Mouse (Mus musculus): Measurements from ENCODE around the gene Slc8a3. TPM values are rescaled to one million over a fixed set of nuclear protein-coding genes. Genes with fewer than 3 reads are reported as not detected.
"Not testable (repeated sequence)": the region's sequence is repeated elsewhere in the genome, so short reads cannot be mapped to it uniquely, and the experiment has no call there.

Slc8a3 gene
- 10 to 100 TPM; 35.8 to 48.7 TPM for total RNA-seq (2021)
- long read RNA-seq, experiment 1, full-length matches to known transcripts, result 1 of 42 reads
- long read RNA-seq, experiment 1, partial matches to known transcripts, result 10 of 42 reads
- long read RNA-seq, experiment 1, other reads (novel, unspliced or antisense), result 31 of 42 reads
- long read RNA-seq, experiment 2, full-length matches to known transcripts, result 2 of 36 reads
- long read RNA-seq, experiment 2, partial matches to known transcripts, result 13 of 36 reads
- long read RNA-seq, experiment 2, other reads (novel, unspliced or antisense), result 21 of 36 reads

DNA sequence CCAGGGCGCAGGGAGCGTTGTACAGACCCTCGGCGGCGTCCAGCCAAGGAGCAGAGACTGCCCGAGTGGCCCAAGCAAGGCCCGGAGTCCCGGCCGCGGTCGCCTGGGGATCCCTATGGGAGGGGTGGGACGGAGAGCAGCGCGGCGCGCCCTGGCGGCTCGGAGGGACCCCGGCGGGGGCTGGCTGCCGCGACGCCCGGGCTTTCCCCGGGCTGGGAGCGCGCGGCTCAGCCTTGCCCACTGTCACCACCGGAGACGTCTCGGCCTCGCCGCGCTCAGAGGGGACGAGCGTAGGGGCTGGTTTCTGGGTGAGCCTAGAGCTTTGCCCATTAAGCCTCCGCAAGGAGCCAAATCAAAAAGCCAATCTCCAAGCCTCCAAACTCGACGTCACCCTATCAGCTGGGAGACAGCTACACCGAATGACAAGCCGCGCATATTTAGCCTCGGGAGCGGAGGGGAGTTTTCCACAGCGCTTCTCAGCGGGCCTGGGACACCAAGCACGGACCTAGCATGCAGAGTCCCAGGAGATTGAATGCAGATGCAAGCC lies at the start of gene Slc8a3:
TSS of gene Slc8a3 (minus strand) at position 306 of the 547 bp plus-strand sequence.
- peak; percentile 44 for DNase-seq

DNA sequence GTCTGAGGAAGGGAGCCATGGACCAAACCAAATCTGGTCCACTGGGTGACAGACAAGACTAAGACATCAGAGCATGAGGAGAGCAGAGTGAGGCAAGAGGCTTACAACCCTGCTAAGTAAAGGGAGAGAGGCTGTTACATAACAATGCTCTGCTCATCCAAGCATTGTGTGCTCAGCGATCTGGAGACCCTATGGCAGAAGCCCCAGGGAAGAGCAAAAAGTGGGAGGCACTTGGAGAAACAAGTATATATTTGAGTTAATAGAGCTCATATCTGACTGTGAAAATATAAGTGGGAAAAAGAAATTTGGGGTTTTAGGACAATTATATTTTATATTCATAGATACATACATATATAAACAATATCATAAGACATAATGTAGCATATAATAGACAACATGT lies 46.4 kb upstream of the Slc8a3 start, which contains the start of gene Gm4787:
TSS of gene Gm4787 (minus strand) at position 101 of the 400 bp plus-strand sequence.
- not testable (repeated sequence) for DNase-seq

DNA sequence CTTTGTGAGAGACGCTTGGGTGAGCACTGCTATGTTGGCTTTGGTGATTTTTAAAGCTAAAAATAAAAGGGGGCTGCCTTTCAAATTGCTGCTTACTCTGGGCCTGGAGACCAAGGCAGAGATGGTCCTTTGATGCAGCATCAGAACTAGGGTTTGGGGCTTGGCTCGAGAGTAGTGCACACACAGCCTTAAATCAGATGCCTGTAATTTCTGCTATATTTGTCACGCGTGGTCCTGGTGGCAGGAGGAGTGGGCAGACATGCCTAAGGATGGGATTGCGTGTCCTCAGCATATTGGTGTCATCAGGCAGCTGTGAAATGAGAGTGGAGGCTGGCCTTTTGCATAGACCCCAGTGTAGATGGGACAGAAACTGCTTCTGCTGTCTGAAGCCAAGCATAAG lies 861 bp upstream of the Slc8a3 start:
- DNase-seq, result no peak

DNA sequence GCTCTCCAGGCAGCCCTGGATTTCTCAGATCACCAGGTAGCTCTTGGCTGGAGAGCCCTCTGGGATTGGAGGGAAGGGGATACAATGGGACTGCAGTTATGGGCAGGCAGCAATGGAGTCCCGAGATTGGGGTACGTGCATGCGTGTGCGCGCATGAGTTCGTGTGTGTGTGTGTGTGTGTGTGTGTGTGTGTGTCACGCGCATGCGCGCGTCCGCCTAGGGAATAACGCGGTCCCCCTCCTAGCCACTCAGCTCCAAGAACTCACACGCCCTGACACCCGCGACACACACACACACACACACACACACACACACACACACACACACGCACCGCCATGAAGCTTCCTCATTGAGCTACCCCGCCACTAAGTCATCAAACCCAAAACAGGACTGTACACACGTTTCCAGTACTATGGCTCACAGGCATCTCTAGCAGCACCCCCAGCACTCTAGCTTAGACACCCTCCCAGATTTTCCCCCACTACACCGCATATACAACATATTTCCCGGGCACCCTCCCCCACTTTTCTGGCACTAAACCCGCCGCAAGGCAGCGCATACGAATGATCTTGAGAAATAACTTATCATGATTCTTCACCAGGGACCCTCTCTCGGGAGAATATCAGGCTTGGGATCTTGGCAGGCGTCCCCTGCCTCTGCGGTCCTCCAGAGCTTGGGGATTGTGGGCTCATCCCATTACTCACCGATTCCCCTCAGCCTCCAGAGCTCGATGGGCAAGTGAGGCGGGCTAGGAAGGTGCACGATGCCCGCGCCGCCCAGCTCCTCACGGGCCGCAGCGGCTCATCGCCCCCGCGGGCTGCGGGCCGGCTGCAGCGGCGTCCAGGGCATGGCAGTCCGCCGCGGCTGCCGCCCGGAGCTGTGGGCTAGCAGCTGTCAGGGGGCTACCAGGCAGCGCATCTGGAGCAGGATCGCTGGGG lies 774 bp downstream of the Slc8a3 start:
- peak; percentile 45 for DNase-seq

DNA sequence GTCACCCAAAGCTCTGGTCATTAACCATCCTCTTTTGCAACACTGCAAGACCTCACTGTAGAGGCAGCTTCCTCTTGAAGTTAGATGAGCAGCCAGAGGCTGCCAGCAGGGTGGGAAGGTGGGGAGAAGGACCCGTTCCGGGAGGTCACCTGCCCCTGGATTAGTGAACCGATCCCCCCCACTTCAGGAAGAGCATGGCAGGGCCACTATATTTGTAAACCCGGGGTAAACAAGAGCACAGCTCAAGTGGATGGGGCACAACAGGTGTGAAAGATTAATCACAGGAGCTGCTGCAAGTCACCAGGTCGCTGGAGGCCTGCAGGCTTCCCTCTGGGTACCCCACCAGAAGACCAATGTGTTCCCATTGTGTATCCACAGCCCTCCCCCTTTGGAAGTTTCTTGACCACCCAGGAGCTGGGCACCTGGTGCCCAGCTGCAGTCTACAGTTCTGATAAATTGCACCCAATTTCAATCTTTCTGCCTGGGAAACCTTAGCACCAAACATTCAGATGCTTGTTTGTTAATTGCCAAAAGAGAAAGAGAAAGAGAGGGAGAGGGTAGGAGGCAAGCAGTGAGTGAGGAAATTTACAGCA lies 1.8 kb downstream of the Slc8a3 start:
- no peak for DNase-seq

DNA sequence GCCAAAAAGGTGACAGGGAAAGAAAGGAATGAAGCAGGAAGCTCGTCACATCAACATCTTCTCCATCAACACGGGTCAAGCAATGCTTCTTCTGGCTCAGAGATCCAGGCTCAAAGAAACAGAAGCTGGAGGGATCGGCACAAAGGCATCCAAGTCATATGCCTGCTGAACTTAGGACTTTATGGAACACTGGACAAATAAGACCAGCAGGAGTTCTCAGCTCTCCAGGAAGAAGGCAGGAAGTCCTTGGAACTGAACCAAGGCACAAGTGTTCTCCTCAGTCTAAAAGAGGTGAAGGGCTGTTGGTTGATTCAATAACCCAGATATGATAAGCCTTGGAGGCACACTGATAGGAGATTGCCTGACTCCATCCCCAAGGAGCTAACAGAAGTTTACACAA lies 8.0 kb downstream of the Slc8a3 start:
- no peak for DNase-seq

DNA sequence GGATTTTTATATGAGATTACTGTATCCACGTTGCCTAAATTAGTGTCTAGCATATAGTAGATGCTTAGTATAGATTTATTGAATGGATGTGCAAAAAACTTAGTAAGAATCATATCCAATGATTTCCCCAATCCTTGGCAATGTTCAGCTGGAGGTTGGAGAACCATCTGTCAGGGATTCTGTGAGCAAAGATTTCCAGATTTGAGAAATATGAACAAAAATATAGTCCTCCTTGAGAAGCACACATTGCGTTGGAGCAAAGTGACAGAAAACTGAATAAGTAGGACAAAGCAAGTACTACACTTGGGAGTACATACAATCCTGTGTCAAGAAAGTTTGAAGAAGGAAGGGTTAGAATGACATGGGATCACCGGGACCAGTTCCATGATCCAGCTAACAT lies 8.9 kb downstream of the Slc8a3 start:
- DNase-seq, result no peak

DNA sequence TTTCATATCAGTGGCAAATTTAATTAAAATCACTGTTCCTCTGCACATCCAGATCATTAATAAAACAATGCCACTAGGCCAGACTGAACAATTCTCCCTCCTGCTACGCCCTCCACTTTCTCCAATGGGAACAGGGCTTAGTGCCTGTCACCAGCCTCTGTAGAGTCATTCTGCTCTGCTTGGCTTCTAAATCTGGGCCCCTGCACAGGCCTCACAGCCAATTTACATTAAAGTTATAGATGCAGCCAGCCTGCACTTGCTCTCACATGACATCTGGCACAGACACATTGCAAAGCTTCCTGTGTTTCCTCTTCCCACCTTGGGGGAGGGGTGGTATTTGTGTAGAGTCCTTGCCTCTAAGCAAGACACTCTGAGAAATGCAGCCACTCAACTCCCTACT lies 12.0 kb downstream of the Slc8a3 start:
- DNase-seq, result no peak

DNA sequence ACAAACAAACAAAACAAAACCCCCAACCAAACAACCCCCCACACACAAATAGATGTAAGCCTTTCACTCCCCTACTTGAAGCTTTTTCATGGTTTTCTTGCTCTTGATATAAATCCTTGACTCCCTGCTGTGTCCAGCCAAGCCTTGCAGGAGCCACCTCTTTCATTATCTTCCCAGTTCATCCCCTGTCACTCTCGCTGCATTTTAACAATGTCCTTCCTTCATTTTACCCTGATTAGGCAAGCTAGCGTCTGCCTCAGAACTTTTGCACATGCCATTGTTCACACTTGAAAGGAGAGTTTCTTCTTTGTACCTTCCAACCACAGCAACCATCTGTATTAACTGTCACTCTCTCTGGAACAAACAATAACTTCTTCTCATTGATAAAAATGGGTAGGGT lies 15.2 kb downstream of the Slc8a3 start:
- DNase-seq, result no peak

DNA sequence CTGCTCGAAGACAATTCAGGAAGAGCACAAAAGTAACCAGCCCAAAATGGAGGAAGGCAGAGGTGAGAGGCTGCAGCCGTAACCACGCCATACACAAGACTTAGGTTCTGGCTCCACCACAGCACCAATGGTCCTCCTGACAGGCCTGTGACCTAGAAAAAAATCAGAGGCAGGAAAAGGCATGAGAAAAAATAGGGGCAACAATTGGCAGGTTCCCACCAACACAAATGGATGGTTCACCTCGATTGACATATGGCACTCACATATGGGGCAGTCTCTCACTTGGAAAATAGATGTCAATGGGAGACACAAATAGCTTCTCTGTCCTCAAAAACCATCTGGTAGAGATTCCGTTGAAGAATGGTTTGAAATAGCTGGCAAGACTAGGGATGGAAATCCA lies 17.0 kb downstream of the Slc8a3 start:
- no peak for DNase-seq

DNA sequence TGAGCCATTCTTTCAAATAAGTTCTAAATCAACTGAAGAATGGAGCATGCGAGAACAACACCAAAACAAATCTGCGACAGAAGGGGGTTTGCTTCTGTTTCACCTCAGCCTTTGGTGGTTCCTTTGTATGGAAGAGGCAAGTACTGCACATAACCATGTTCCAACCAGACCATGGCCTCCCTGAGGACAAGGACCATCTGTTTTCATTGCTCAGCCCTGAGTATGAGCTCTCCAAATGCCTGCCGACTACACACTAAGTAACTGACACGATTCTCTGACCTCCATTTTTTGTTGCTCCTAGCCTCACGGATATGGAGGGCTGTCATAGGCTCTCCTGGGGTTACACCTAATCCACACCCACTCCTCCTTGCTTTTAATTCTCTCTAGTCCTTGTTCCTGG lies 29.4 kb downstream of the Slc8a3 start:
- DNase-seq, result no peak

DNA sequence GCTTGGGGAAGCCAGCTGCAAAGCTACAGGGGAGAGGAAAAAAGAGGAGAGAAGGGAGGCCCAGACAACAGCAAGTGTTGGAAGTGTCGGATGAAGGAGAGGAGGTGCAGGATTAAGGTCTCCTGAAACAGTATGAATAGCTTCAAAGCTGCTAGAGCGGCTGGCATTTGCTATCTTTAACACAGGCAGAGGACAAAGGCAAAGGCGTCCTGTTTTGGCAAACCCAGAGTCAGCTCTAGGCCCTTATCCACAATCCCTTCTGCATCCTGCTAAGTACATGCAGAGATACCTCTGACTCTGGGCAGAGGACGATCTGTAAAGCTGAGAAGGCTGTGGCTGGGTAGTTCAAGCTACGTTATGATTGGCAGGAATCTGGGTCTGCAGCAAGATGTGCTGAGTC lies 38.4 kb downstream of the Slc8a3 start:
- DNase-seq, result no peak

DNA sequence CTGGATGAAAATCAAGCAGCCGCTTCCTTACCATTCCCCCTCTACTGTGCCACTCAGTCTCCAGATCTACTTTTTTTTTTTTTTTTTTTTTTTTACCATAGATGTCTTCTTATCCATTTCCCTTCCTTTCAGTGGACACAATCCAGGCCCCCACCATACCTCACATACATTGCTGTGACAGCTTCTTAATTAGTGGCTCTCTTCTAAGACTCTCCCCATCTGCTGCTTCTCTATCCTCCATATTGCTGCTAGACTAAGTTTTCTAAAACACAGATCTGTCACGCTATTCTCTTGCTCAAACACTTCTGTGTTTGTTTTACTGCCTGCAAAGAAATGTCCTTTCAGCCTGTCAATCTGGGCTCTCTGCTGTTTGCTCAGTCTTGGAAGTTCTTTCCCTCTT lies 54.9 kb downstream of the Slc8a3 start:
- DNase-seq, result no peak

DNA sequence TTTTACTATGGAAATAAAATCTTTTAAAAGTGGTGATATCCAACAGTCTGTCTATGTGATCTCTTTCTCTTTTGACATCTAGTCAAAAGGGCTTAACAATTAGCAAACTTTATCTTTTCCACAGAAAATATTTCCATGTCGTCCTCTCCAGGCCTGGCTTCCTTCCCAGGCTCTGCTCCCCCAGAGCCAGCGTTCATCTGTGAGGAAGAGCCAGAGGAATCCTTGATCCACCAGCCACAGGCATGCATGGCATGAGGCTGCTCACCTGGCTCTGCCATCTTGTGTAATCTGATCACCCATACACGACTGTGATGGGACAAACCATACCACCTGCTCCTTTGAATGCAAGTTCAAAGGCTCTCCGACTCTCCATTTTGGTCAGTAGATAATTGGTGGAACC lies 58.4 kb downstream of the Slc8a3 start:
- DNase-seq, result no peak

DNA sequence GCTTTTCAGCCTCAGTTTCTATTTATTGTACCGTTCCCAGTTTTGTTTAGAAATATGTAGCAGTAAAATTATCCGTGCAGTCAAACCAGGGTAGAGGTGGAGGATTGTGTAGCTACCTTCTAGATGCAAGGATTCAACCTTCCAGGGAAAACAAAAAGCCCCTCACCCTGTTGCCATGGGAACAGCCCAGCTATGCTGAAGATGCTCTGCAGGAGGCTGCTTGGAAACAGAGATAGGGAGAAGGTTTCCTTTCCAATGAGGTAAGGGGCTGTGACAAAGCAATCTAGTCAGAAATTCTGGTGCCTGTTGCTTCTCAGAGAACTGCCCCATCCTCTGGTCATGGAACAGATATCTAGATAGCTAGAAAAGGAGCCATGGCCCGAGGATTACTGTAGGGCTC lies 59.6 kb downstream of the Slc8a3 start:
- no peak for DNase-seq

DNA sequence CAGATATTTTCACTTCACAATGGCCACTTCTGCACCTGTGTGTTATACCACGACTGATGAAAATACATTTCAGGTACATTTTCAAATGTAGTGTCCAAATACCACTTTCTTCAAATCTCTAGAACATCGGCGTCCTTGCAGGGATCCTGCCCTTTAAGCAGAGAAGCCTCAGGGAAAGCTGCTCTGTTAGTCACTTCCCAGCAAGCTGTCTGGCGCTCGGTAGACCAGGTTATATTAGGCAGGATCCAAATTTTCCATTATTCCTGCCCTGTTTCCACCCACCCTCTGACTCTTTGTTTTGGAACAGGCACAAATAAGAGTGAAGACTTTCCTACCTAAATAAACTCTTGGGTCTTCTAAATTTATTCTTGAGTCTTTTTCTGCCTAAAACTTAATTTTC lies 63.7 kb downstream of the Slc8a3 start:
- no peak for DNase-seq

DNA sequence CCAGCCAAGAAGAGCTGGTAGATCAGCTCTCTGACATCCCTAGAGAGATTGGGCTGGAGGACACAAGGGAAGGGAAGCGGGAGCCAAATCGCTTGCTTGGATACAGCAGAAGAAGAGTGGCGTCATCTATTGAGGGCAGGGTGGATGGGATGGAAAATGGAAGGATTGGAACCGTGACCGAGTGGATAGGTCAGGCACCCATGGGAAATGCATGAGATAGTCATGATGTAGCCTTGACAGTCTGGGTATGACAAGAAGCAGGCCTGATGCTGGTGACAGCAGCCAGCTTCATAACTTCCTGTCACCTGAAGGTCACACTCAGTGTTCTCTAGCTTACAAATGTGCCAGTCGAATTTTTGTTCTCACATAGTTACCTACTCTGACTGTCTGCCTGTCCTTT lies 70.2 kb downstream of the Slc8a3 start:
- DNase-seq, result no peak

DNA sequence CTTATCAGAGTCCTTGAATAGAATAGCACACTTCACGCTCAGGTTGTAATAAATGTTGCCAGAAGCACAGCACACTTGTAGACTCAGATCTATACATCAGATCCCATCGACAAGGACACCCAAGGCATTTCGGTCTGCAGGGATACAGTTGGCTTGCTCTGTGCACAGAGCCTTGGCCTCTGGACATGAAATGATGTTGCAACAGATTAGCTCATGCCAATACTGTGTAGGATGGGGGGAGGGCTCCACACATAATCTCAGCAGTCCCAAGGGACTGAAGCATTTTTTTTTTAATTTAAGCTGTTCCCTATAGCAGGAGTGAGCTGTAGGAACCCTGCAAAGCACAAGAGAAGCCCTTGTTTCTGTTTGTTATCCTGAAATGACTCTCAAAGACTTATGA lies 74.8 kb downstream of the Slc8a3 start:
- DNase-seq, result no peak

DNA sequence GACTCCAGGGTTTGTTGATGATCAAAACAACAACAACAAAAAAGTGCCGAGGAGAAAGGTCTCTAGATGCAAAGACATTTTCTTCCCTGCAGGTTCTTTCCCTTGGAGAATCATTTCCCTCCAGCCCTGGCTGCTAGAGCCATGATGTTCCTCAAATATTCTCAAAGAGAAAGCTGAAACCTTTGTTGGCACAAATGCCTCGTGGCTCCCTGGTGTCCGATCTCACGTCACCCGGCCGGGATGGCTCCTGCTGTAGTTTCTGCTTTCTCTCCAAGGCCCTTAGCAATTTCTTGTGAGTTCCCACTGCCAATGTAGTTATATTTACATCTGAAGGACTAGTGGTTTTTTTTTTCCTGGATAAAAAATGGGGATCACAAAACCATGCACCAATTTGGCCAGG lies 87.6 kb downstream of the Slc8a3 start:
- DNase-seq, result peak; percentile 41

DNA sequence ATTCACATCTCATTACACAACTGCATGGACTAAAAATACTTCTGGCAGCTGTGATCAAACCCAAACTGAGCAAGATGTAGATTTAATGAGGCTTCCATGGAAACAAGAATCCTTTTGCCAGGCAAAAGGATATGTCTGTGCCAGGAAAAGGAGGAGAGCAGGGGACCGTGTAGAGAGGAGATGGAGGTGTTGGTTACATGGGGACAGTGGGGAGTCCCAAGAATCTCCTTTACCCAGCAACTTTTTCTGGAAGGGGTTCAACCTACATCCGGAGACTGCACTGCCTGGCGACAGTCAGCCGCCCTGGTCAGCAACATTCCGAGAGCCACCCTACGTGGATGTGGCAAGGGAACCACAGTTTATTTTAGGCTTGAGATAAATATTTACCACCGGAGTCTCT lies 88.0 kb downstream of the Slc8a3 start:
- peak; percentile 18 for DNase-seq

DNA sequence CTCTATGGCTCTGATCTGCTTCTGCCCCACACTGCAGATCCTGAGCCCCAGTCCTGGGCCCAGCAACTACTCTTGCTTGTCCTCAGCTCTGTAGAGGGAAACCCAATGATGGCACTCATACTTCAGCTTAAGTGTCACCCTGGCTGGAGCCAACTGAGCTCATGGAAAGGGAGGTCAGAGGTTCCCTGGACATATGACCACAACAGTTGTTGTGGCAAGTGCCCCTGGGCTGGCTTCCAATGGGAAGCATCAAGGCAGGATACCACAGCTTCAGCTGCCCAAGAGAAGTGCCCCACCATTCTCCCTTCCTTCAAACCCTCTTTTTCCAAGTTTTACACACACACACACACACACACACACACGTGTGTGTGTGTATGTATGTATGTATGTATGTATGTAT lies 88.5 kb downstream of the Slc8a3 start:
- peak; percentile 61 for DNase-seq

DNA sequence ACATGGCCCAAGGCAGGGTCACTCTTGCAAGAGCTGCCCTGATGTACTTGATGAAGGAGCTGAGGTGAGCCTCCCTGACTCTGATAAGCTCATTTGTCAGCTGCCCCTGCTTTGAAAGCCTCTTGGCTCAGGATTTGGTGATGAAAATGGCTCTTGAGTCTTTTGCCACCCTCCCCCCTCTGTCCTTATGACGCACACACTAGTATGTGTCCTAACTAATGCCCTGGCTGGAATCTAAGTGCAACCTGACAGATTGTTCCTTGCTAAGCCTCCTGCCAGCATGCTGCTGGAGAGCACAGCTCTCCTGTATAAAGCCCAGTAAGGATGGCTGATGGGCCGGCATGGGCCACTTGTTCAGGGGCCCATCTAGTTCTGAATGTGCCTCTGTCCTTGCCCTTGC lies 91.3 kb downstream of the Slc8a3 start:
- no peak for DNase-seq

DNA sequence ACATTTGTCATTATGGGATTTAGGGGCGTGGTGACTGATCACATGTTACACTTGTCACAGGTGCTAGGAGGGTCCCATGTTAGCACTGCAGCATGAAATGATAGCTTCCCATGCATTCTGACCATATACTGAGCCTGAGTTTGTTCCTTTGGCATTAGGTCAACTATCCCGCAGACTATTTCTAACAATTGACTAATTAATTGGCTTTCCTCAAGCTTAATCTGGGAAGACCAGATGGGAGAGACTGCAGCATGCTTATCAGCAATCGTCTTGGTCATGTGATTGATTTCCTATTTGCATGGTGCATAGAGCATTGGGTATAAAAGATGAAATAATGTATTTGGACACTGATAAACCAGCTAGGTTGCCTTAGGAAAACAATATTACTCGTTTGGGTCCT lies 91.9 kb downstream of the Slc8a3 start:
- no peak for DNase-seq
